Mouse (Mus musculus): ENCODE results near the gene Gm2a. TPM values are rescaled to one million over a fixed set of nuclear protein-coding genes. Genes with fewer than 3 reads are reported as not detected.

Gene Gm2a
- total RNA-seq, 4 experiments from 2014 or later: 28.3 to 45.4 (median 36.9) TPM

DNA sequence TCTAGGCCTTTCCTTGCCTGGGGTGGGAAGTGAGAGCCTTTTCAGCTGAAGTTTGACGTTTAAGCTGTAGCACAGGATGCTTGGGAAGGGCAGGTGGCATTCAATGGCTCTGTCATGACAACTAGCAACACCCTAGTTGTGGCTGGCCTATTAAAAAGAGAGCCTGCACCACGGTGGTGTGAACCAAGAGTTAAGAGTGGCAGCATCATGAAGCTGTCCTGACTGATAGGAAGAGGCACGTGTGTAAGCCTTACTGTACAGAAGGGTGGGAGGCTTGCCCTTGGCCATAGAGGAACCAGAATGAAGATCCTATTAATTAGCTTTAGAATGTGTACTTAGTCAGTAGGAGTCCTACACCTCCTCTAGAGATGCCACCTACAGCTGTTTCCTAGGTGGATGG lies 30.5 kb downstream of the Gm2a start:
- DNase-seq (ENCODE audit: low spot score in 2 of 2): no peak

DNA sequence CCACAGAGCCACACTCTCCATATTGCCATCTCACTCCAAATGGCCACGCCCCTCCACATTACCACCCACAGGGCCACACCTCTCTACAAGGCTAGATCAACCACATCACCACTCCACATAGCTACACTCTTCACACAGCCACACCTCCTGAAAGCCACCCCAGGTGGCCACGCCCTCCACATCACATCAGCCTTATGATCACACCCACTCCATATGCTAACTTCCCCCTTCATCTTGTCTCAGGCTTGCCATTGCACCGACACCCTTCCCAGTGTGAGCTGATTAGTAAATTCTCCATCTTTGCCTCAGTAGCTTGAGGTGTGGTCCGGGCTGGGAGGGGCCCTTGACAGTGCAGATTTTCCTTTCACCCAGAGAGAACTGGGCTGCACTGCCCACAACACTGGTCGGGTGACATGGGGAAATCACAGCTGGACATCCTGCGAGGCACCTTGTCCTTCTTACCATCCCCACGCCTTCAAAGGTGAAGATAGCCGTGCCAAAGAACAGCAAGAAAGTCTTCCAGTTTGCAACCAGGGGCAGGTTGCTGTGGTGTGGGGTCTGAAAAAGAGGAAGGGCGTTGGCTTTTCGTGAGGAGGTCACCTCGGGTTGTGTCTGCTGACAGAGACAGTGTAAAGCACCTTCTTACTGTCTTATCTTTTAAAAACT lies 33.3 kb downstream of the Gm2a start:
- no peak for DNase-seq (ENCODE audit: low spot score in 2 of 2)

DNA sequence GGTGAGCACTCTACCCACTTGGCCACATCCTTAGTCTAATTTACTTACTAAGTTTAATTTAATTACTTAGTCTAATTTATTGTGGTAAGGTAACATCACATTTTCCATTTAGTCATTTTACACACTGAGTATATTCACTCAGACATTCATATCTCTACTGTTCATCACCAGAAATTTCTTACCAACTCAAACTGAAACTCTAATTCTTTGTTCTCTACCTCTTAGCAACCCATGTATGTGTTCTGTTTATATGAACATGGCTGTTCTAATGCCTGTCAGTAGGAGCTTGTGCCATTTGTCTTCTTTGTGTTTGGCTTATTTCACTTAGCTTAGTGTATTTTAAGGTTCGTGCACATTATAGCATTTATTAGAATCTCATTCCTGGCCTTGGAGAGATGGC lies 34.0 kb downstream of the Gm2a start:
- no peak for DNase-seq (ENCODE audit: low spot score in 2 of 2)

DNA sequence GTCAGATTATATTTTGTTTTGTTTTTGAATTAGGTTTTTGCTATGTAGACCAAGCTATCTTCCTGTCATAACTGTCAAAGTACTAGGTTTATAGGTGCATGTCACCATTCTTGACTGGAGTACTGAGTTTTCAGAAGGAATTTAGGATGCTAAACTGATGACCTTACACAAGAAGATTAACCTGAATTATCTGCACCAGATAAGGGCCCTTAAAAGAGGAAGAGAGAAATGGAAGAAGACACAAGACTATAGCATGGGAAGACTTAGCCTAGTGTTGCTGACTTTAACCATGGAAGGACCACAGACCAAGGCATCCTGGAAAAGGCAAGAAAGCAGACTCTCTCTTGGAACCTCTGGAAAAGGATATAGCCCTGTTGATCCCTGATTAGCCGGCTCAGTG lies 35.3 kb downstream of the Gm2a start:
- DNase-seq (ENCODE audit: low spot score in 2 of 2): no peak

DNA sequence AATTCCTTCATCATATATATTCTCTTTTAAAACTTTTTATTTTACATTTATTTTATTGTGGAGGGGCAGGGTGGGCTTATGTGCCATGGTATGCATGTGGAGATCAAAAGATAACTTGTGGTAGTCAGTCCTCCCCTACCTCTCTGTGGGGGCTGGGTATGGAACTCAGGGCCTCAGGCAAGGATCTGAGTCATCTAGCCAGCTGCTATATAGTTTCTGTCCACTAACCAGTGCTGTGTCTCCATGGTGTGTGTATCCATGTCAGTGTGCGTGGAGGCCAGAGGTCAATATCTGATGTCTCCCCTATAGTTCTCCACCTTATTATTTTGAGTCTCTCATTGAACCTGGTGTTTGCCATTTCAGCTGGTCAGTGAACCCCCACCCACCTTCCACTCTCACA lies 36.5 kb downstream of the Gm2a start:
- no peak for DNase-seq (ENCODE audit: low spot score in 2 of 2)

DNA sequence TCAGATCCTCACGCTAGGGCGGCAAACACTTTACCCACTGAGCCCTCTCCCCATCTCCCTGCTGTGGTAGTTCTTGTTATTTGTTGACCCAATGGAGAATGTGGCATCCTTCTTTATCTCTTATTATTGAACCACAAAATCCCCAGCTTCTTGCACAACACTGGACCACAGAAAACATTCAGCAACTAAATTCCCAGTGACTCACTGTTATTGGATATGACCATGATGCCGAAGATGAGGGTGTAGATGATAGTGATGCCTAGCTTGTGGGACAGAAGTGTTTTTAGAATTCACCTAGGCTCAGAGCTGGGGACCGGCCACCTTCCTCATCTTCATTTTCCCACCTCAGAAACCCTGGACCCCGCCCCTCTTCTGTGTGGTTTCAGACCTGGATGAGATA lies 37.0 kb downstream of the Gm2a start:
- DNase-seq (ENCODE audit: low spot score in 2 of 2): no peak

DNA sequence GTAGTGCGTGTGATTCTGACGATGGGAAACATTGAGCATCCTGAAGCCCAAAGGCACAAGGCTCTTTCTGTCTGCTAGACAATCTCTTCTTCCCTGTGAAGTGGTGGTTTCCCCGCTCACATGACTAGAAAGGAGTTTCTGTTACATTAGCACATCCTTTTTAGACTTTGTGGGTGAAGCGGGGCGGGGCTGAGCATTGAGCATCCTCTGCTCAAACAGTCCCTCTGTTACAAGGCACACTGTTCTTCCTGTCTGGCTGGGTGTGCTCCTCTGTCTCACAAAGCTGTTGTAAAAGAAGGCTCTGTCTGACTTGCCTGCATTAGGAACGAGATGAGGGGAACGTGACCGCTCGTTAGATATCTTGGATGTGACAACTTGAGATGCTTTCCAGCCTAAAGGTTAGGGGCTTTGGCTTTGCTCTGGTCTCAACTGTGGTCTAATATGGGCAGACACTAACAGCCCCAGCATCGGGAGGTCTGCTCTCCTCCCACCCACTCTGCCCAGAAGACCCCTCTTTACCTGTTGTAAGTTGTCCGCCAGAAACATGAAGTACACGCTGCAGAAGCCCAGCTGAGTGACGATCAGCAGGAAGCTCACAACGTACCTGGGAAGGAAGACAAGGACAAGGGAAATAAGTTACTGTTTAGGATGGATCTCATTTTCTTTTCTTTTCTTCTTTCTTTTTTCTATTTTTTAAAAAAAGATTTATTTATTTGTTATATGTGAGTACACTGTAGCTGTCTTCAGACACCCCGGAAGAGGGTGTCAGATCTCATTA lies 39.0 kb downstream of the Gm2a start:
- DNase-seq (ENCODE audit: low spot score in 2 of 2): no peak

DNA sequence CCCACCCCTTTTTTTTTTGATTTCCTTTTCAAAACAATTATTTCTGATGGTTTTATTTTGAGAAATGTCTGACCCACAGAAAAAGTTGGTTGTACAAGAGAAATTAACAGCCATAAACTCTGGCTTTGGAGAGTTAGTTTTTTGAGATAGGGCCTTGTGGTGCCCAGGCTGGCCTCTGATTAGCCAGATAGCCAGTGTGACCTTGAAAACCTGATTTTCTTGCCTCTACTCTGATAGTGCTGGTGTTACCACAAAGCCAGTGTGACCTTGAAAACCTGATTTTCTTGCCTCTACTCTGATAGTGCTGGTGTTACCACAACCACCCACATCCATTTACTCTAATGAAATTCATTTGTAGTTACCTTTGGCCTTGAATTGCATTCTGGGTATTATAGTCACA lies 39.7 kb downstream of the Gm2a start:
- no peak for DNase-seq (ENCODE audit: low spot score in 2 of 2)

DNA sequence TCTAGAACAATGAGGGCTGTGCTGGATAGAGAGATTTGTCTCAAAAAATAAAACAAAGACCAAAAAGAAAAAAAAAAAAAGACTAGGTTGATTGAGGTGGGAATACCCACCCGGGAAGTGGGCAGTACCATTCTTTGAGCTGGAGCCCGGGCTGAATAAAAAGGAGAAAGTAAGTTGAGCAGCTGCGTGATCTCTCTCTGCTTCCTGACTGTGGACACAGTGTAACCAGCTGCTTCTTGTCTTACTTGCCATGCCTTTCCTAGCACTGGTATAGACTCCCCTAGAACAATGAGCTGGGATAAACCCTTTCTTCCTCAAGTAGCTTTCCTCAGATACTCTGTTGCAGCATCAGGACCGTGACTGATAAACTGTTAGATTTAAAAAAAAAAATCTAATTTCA lies 43.6 kb downstream of the Gm2a start:
- no peak for DNase-seq (ENCODE audit: low spot score in 2 of 2)

DNA sequence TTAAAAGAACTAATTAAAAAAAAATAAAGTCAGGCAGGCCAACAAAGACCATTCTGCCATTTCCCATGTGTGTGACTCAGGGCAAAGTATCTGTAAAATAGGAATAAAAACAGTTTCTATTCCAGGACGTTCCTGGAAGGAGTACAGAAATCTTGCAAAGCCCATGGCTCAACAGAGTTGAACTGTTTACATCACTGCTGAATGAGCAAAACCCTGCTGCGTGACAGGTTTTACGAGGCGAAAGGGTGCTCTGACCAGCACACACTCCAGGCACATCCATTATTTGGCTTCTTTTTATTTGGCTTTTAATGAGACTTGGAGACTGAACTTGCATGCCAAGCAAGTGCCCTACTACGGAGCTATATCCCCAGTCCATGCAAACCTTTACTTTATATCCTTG lies 46.1 kb downstream of the Gm2a start:
- DNase-seq (ENCODE audit: low spot score in 2 of 2): no peak

DNA sequence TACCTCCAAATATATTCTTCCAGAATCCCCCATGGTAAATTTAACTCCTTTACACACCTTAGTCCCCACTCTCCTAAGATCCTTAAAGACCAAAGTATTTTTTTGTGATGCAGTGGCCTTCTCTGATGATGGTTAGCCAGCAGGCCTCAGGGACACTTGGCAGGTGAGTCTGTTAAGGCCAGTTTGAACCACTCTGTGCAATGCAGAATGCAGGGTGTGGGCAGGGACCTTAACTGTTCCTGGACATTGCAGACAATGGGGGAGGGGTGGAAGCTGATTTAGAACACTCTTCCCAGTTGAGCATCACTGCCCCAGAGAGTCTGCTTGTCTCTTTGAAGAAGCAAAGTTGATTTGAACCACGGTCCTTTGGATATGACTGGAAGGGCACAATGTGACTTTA lies 48.9 kb downstream of the Gm2a start:
- no peak for DNase-seq (ENCODE audit: low spot score in 2 of 2)

DNA sequence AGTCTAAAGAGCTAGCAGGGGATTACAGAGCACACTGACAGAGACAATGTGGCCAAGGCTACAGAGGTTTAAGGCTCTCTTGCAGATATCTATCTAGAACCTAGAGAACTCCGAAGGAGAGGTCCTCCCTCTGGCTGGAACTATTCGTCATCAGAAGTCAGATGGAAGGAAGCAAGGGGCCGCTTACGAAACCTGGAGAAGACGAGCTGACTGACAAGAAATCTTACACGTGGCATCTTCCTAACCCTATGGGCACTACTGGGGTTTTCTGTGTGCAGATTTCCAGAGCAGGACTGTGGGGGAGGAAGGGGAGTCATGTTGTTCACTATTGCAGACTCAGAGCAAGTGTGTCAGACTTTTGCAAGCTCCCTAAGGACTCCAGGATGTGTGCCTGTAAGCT lies 49.5 kb downstream of the Gm2a start:
- DNase-seq (ENCODE audit: low spot score in 2 of 2): no peak

DNA sequence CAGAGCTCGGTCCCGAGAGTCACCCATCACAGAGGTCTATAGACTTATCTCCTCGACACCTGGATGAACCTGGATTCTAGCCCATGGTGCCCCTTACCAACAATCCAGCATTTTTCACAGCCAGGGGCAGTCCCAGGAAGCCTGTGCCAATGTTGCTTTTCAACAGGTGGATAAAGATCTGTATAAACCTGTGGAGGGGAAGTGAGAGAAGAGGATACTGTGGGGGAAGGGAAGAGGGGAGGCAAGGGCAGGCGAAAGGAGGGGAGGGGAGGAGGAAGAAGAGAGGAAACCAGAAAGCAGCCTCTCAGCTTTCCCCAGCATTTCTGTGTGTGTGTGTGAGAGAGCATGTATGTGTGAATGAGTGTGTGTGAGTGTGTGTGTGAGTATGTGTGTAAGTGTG lies 50.5 kb downstream of the Gm2a start:
- DNase-seq (ENCODE audit: low spot score in 2 of 2): no peak

DNA sequence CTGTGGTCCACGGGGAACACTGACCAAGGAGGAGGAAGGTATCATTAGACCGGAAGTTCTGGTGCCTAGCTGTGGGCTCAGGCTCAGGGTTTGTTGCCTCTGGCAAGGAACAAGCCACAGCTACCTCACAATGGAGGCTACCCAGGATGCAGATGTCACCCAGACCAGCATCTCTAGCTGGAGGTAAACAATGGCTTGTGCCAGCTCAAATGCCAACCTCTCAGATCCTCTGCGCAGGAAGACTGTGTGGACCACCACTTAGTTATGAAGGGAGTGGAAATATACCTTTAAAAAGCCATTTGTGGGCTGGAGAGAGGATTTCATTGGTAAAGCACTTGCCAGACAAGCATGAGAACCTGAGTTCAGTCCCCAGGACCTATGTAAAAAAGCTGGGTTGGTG lies 53.7 kb downstream of the Gm2a start, which contains the start of gene Slc36a3:
TSS of gene Slc36a3 (minus strand) at position 101 of the 400 bp plus-strand sequence.
- DNase-seq (ENCODE audit: low spot score in 2 of 2): no peak

DNA sequence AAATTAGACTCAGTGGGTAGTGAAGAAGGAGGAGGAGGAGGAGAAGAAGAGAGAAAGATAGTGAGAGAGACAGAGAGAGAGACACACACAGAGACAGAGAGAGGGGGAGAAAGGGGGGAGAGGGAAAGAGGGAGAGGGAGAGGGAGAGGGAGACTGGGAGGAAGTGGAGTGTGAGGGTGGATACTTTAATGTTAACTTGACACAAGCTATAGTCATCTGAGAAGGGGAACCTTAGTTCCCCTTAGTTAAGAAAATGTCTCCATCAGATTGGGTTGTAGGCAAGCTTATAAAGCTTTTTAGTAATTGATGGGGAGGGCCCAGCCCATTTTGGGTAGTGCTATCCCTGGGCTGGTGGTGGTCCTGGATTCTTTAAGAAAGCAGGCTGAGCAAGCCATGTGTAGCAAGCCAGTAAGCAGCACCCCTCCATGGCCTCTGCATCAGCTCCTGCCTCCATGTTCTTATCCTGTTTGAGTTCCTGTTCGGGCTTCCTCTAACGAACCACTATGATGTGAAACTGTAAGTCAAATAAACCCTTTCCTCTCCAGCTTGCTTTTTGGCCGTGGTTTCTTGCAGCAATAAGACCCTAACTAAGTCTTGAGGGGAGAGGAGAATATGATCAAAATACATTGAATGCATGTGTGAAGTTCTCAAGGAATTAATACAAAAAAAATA lies 56.6 kb downstream of the Gm2a start:
- DNase-seq (ENCODE audit: low spot score in 2 of 2): no peak

DNA sequence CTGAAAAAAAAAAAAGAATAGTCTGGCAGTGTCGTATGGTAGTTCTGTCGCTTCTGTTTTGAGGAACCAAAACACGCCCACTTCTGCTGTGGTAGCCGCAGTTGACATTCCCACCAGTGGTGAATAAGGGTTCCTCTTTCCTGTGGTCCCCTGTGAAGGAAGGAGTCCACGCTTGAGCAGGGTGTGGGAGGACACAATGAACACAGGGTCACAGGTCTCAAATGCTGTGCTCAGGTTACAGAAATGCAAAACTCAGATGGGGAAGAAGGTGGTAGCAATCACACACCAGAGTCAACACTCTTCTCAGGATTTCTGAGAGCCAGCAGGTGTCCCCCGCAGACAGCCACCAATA lies 57.1 kb downstream of the Gm2a start:
- DNase-seq (ENCODE audit: low spot score in 2 of 2): no peak

DNA sequence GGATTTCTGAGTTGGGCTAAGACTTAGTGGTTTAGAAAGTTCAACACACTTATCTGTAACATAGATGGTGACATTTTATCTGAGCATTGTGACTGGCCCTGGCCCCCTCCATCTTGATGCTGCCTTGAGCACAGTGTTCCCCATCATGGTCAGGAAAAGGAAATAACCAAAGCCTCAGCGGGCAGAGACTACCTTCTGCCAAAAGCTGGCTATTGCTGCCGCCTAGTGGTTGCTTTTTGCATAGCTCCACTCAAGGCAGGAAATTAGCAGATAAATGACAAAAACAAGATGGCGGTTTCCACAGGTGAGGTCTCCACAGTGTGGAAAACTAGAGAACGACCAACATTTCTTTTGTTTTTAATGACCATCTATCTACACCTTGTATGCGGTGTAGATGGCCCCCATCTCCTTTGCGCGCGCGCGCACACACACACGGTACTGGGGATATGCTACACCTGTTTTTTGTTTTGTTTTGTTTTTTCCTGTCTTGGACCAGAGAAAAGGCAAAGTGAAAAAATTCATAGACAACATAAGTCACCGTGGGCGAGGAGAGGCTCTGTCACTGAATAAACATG lies 61.0 kb downstream of the Gm2a start:
- DNase-seq (ENCODE audit: low spot score in 2 of 2): peak; percentile 65 to 88

Other genes starting within 250 kb of the Gm2a start
- gene Lyrm7, start 237.2 kb upstream of the Gm2a start, total RNA-seq (2022): 10 to 100 TPM; 28.0 to 34.3 (median 30.4) TPM
- 100 to 1,000 TPM; 219 to 289 (median 258) TPM for gene Hint1, start 231.7 kb upstream of the Gm2a start, total RNA-seq (2022)
- gene Gpx3, start 195.7 kb upstream of the Gm2a start, total RNA-seq (2022): 1 to 10 TPM; 4.4 to 8.8 (median 5.1) TPM
- 10 to 100 TPM; 31.4 to 34.3 (median 33.9) TPM for gene Tnip1, start 135.2 kb upstream of the Gm2a start, total RNA-seq (2022)
- gene Anxa6, start 64.7 kb upstream of the Gm2a start, total RNA-seq (2022): 10 to 100 TPM; 85.6 to 95.3 (median 89.4) TPM
- 1 to 10 TPM in 1 of 4 experiments, under 1 TPM in 3; 0.32 to 1.1 (median 0.75) TPM for gene Ccdc69, start 20.0 kb upstream of the Gm2a start, total RNA-seq (2022)
- not detected for gene Slc36a3, start 53.6 kb downstream of the Gm2a start, total RNA-seq (2022)
- gene Slc36a2, start 87.0 kb downstream of the Gm2a start, total RNA-seq (2022): under 1 TPM in 3 of 4 experiments, not detected in 1; 0.24 to 0.39 (median 0.29) TPM
- 10 to 100 TPM; 48.4 to 60.7 (median 57.1) TPM for gene Slc36a1, start 106.2 kb downstream of the Gm2a start, total RNA-seq (2022)
- gene Fat2, start 238.4 kb downstream of the Gm2a start, total RNA-seq (2022): under 1 TPM; 0.21 to 0.35 (median 0.27) TPM

Data from layer of hippocampus, adult 8-10 months (tissue).